ENCODE assay signal across 7 mouse cellular contexts in the genomic region with DNA sequence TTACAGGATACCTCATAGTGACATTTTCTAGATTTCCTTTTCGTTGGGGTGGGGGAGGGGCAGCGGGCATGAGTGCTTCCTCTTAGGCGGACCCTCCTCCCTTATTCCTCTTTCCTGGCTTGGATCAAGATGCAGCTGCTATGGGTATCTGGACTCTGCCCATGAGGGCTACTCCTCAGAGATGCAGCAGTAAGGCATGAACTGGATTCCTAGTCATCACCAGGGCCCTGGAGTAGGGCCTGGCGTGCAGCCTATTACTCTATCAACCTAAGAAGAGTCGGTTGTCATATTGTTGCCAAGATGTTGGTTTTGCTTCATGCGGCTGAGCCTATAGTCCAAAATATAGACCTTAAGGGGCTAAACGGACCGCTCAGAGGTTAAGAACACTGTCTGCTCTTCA. TPM values are rescaled to one million over a fixed set of nuclear protein-coding genes. Genes with fewer than 3 reads are reported as not detected.
DNase-seq lines count a peak whose midpoint lies in the region; ATAC-seq and TF ChIP-seq lines count a peak whose summit lies in the region.

No protein-coding gene starts in this region.

- no peak for TF ChIP-seq EP300 in lung, postnatal 0 days (IDR thresholded peaks at IDR 0.05)

- H3K9ac ChIP-seq in lung, postnatal 0 days (replicated peaks; ENCODE audit: low read depth), result no peak overlapping the region
- peak overlapping the region; percentile 47 for H3K9ac ChIP-seq in limb, embryonic 12.5 days (replicated peaks)
- no peak overlapping the region for H3K9ac ChIP-seq in stomach, embryonic 15.5 days

- no peaks in the 10 kb centered on the region for H3K27me3 ChIP-seq in lung, postnatal 0 days (replicated peaks; ENCODE audit: insufficient read depth, low read length)
- H3K27me3 ChIP-seq in forebrain, embryonic 10.5 days (ENCODE audit: poor library complexity, severe bottlenecking), result peaks cover 8% of the 10 kb centered on the region; the same call in 1 of the 2 replicates
- H3K27me3 ChIP-seq in limb, embryonic 12.5 days, result no peaks in the 10 kb centered on the region
- no peaks in the 10 kb centered on the region for H3K27me3 ChIP-seq in stomach, embryonic 15.5 days (replicated peaks)

- H3K9me3 ChIP-seq in lung, postnatal 0 days (ENCODE audit: low read length), result no peaks in the 10 kb centered on the region
- no peaks in the 10 kb centered on the region for H3K9me3 ChIP-seq in forebrain, embryonic 10.5 days
- no peaks in the 10 kb centered on the region for H3K9me3 ChIP-seq in limb, embryonic 12.5 days
- no peaks in the 10 kb centered on the region for H3K9me3 ChIP-seq in stomach, embryonic 15.5 days

- ATAC-seq in lung, postnatal 0 days, result no peak
- no peak for ATAC-seq in limb, embryonic 12.5 days (ENCODE audit: insufficient number of reproducible peaks, insufficient read depth, low FRiP score, low TSS enrichment, low read depth)
- no peak for ATAC-seq in stomach, embryonic 15.5 days (ENCODE audit: insufficient read depth, low FRiP score, low read depth)

- peak overlapping the region; percentile 32; the same call in 1 of the 2 replicates for H3K4me3 ChIP-seq in lung, postnatal 0 days (ENCODE audit: low read depth, low read length)
- peak overlapping the region; percentile 51 for H3K4me3 ChIP-seq in forebrain, embryonic 10.5 days
- H3K4me3 ChIP-seq in limb, embryonic 12.5 days (replicated peaks), result peak overlapping the region; percentile 37
- peak overlapping the region; percentile 36 for H3K4me3 ChIP-seq in stomach, embryonic 15.5 days (replicated peaks)

- WGBS in lung, postnatal 0 days, result 43% methylated on average over 8 of the region's 8 CpGs
- 44% methylated on average over 8 of the region's 8 CpGs for WGBS in forebrain, embryonic 10.5 days
- 48% methylated on average over 8 of the region's 8 CpGs for WGBS in limb, embryonic 12.5 days
- WGBS in stomach, embryonic 15.5 days, result 47% methylated on average over 8 of the region's 8 CpGs

- TF ChIP-seq CTCF in lung, postnatal 0 days (IDR thresholded peaks at IDR 0.05), result no peak

- DNase-seq in lung, postnatal 0 days (ENCODE audit: low spot score), result no peak
- DNase-seq in lung, postnatal 14 days, result no peak
- DNase-seq in forebrain, embryonic 10.5 days (ENCODE audit: extremely low spot score, low spot score), result peak; percentile 30
- no peak for DNase-seq in T-cell, adult 2 months (ENCODE audit: low spot score)
- no peak for DNase-seq in frontal cortex, postnatal 14 days (ENCODE audit: low spot score in 2 of 2)

- H3K4me1 ChIP-seq in lung, postnatal 0 days (ENCODE audit: insufficient read depth, low read depth, low read length), result peaks cover 7% of the 10 kb centered on the region
- H3K4me1 ChIP-seq in forebrain, embryonic 10.5 days, result peaks cover 27% of the 10 kb centered on the region
- H3K4me1 ChIP-seq in limb, embryonic 12.5 days (replicated peaks), result peaks cover 33% of the 10 kb centered on the region
- H3K4me1 ChIP-seq in stomach, embryonic 15.5 days, result peaks cover 18% of the 10 kb centered on the region

- no peak overlapping the region for H3K27ac ChIP-seq in lung, postnatal 0 days (ENCODE audit: low read length)
- H3K27ac ChIP-seq in forebrain, embryonic 10.5 days, result peak overlapping the region; percentile 74
- no peak overlapping the region for H3K27ac ChIP-seq in limb, embryonic 12.5 days
- no peak overlapping the region for H3K27ac ChIP-seq in stomach, embryonic 15.5 days

- H3K36me3 ChIP-seq in lung, postnatal 0 days (ENCODE audit: insufficient read depth, low read length), result no peaks in the 10 kb centered on the region
- no peaks in the 10 kb centered on the region for H3K36me3 ChIP-seq in forebrain, embryonic 10.5 days (replicated peaks)
- H3K36me3 ChIP-seq in limb, embryonic 12.5 days, result no peaks in the 10 kb centered on the region
- no peaks in the 10 kb centered on the region for H3K36me3 ChIP-seq in stomach, embryonic 15.5 days

- peak overlapping the region; percentile 63 for H3K4me2 ChIP-seq in lung, postnatal 0 days (replicated peaks; ENCODE audit: low read depth, low read length)
- H3K4me2 ChIP-seq in limb, embryonic 12.5 days, result peak overlapping the region; percentile 60
- H3K4me2 ChIP-seq in stomach, embryonic 15.5 days, result peak overlapping the region; percentile 64

RNA-seq across cellular contexts. Expression of gene Zfp706, which starts 27.3 kb away (rescaled TPM):
- 428 and 445 TPM in 2 replicates for polyA plus RNA-seq in lung, postnatal 0 days (2015; fragmentation: Nextera tagmentation; extraction: Ambion mirVana)
- 490 and 521 TPM in 2 replicates for polyA plus RNA-seq in forebrain, embryonic 10.5 days (2016; fragmentation: Nextera tagmentation; extraction: Ambion mirVana)
- polyA plus RNA-seq in limb, embryonic 12.5 days (2016; fragmentation: Nextera tagmentation; extraction: Ambion mirVana), result 444 and 475 TPM in 2 replicates
- 478 and 535 TPM in 2 replicates for polyA plus RNA-seq in stomach, embryonic 15.5 days (2015; fragmentation: Nextera tagmentation; extraction: Ambion mirVana)
